ENCODE assay signal across 23 mouse cellular contexts in genomic region chr9:43178172-43178571, GRCm38 (mm10). TPM values are rescaled to one million over a fixed set of nuclear protein-coding genes. Genes with fewer than 3 reads are reported as not detected.
A peak's percentile ranks its signal among the peaks of the same experiment; 100 is the strongest.
DNase-seq lines count a peak whose midpoint lies in the region; ATAC-seq and TF ChIP-seq lines count a peak whose summit lies in the region.
"Had no signal": no experiment of that assay in that cellular context is flagged by ENCODE, and none has a peak within 500 bp of the region (broad histone marks: within the 10 kb centered on the region; RNA-seq: fewer than 3 reads in every experiment).

No protein-coding gene starts in this region.

- H3K27me3 ChIP-seq in heart, adult 2 months (ENCODE audit: control insufficient read depth, insufficient read depth, low read length) = no peaks in the 10 kb centered on the region
- H3K27me3 ChIP-seq in kidney, embryonic 16.5 days (ENCODE audit: insufficient read depth, low read length) = no peaks in the 10 kb centered on the region
- peaks cover 47% of the 10 kb centered on the region for H3K27me3 ChIP-seq in CH12.LX (replicated peaks)
- peaks cover 7 to 27% of the 10 kb centered on the region in 2 experiments; a peak in 3 of 4 replicates for H3K27me3 ChIP-seq in MEL (ENCODE audit: control insufficient read depth in 1 of 2, insufficient read depth in 2 of 2, low read length in 2 of 2)
- H3K27me3 ChIP-seq: lung, embryonic 15.5 days; midbrain, embryonic 12.5 days; neural tube, embryonic 13.5 days had no signal

- no peaks in the 10 kb centered on the region for H3K9me3 ChIP-seq in kidney, embryonic 16.5 days (ENCODE audit: low read length)
- H3K9me3 ChIP-seq in CH12.LX (replicated peaks; ENCODE audit: low read length) (no peaks in the 10 kb centered on the region), MEL (replicated peaks; ENCODE audit: insufficient read depth, low read length) (no peaks in the 10 kb centered on the region)
- H3K9me3 ChIP-seq: forebrain, embryonic 10.5 days; lung, embryonic 15.5 days; midbrain, embryonic 12.5 days; neural tube, embryonic 13.5 days had no signal

- intact Hi-C loops in heart, adult 2 months (cut with DNase I) = no loop called here

- H3K9ac ChIP-seq in heart, adult 2 months (ENCODE audit: low read depth, low read length) = no peak overlapping the region
- no peak overlapping the region for H3K9ac ChIP-seq in kidney, embryonic 16.5 days (replicated peaks; ENCODE audit: low read length)
- H3K9ac ChIP-seq in CH12.LX (ENCODE audit: insufficient read depth, low read depth) (no peak overlapping the region), MEL (ENCODE audit: control insufficient read depth, low read depth, low read length, poor library complexity, severe bottlenecking) (no peak overlapping the region)
- H3K9ac ChIP-seq: lung, embryonic 15.5 days; midbrain, embryonic 12.5 days; neural tube, embryonic 13.5 days had no signal

- H3K4me2 ChIP-seq in kidney, embryonic 16.5 days (replicated peaks; ENCODE audit: low read depth, low read length) = no peak overlapping the region
- no peak overlapping the region for H3K4me2 ChIP-seq in CH12.LX (ENCODE audit: insufficient read depth, low read depth, poor library complexity, severe bottlenecking)
- H3K4me2 ChIP-seq: liver, embryonic 11.5 days; lung, embryonic 15.5 days; midbrain, embryonic 12.5 days; neural tube, embryonic 13.5 days had no signal

- TF ChIP-seq CTCF in heart, adult 2 months (IDR thresholded peaks at IDR 0.05) = peak; percentile 14; the same call in 1 of the 2 replicates
- peak in 1 of 2 experiments; percentile 47; a peak in 2 of 4 replicates for TF ChIP-seq CTCF in CH12.LX (conservative IDR thresholded peaks at IDR 0.05 in 1 of 2, IDR thresholded peaks at IDR 0.05 in 1 of 2; ENCODE audit: low read depth in 2 of 2, low read length in 2 of 2)
- TF ChIP-seq CTCF in MEL (IDR thresholded peaks at IDR 0.05 in 2 of 3, conservative IDR thresholded peaks at IDR 0.05 in 1 of 3; ENCODE audit: control insufficient read depth in 1 of 3, insufficient read depth in 1 of 3, low read depth in 2 of 3, low read length in 3 of 3, poor library complexity in 1 of 3, severe bottlenecking in 1 of 3) = peak in 1 of 3 experiments; percentile 13; a peak in 2 of 6 replicates

- no peak for TF ChIP-seq EP300 in heart, adult 2 months (IDR thresholded peaks at IDR 0.05; ENCODE audit: insufficient read depth, low read depth, low read length)
- TF ChIP-seq EP300 in CH12.LX (IDR thresholded peaks at IDR 0.05; ENCODE audit: low read length) = no peak
- TF ChIP-seq EP300 in MEL (IDR thresholded peaks at IDR 0.05; ENCODE audit: low read depth in 1 of 2, low read length in 2 of 2) = no peak

- no peaks in the 10 kb centered on the region for H3K36me3 ChIP-seq in heart, adult 2 months (ENCODE audit: control insufficient read depth, insufficient read depth, low read length)
- H3K36me3 ChIP-seq in kidney, embryonic 16.5 days (ENCODE audit: insufficient read depth, low read length) = no peaks in the 10 kb centered on the region
- H3K36me3 ChIP-seq in CH12.LX (replicated peaks in 1 of 2; ENCODE audit: control insufficient read depth in 1 of 2, insufficient read depth in 1 of 2, low read length in 1 of 2) = no peaks in the 10 kb centered on the region
- H3K36me3 ChIP-seq in MEL (ENCODE audit: control insufficient read depth in 1 of 2, insufficient read depth in 2 of 2, low read length in 2 of 2) = no peaks in the 10 kb centered on the region
- H3K36me3 ChIP-seq: forebrain, embryonic 10.5 days; lung, embryonic 15.5 days; midbrain, embryonic 12.5 days; neural tube, embryonic 13.5 days had no signal

- dilution Hi-C loops in CH12.LX (cut with MboI; ENCODE audit: extremely low pct_ligation_motif_present, extremely low pct_unique_long_range_greater_than_20kb, low sequenced_read_pairs) = no loop called here

- no peak for ATAC-seq in kidney, embryonic 16.5 days (ENCODE audit: low FRiP score, low TSS enrichment)
- ATAC-seq: Patski had no signal

- TF ChIP-seq POLR2A in heart, adult 2 months (IDR thresholded peaks at IDR 0.05; ENCODE audit: insufficient read depth, low read depth, low read length) = no peak
- TF ChIP-seq POLR2A in CH12.LX (IDR thresholded peaks at IDR 0.05; ENCODE audit: low read depth, low read length) (no peak), MEL (IDR thresholded peaks at IDR 0.05; ENCODE audit: control insufficient read depth in 1 of 2, insufficient read depth in 1 of 2, low read depth in 1 of 2, low read length in 2 of 2, poor library complexity in 1 of 2) (no peak)

- no peak overlapping the region for H3K27ac ChIP-seq in heart, adult 2 months
- H3K27ac ChIP-seq in kidney, embryonic 16.5 days (ENCODE audit: low read length) = no peak overlapping the region
- H3K27ac ChIP-seq in CH12.LX (ENCODE audit: insufficient read depth, low read depth) (no peak overlapping the region), MEL (ENCODE audit: control insufficient read depth, low read depth, low read length) (no peak overlapping the region)
- H3K27ac ChIP-seq: forebrain, embryonic 10.5 days; lung, embryonic 15.5 days; midbrain, embryonic 12.5 days; neural tube, embryonic 13.5 days had no signal

- H3K4me3 ChIP-seq in heart, adult 2 months = no peak overlapping the region
- H3K4me3 ChIP-seq in kidney, embryonic 16.5 days (ENCODE audit: low read length) = no peak overlapping the region
- H3K4me3 ChIP-seq in CH12.LX (replicated peaks in 1 of 3; ENCODE audit: low read depth in 2 of 3, low read length in 2 of 3, poor library complexity in 1 of 3) (no peak overlapping the region), MEL (ENCODE audit: control insufficient read depth in 1 of 2, insufficient read depth in 1 of 2, low read depth in 2 of 2, low read length in 2 of 2) (no peak overlapping the region)
- H3K4me3 ChIP-seq: forebrain, embryonic 10.5 days; lung, embryonic 15.5 days; midbrain, embryonic 12.5 days; neural tube, embryonic 13.5 days had no signal

- no peaks in the 10 kb centered on the region for H3K79me2 ChIP-seq in heart, adult 2 months (replicated peaks; ENCODE audit: control insufficient read depth, insufficient read depth, low read length)
- H3K79me2 ChIP-seq in CH12.LX (replicated peaks; ENCODE audit: control insufficient read depth, extremely low read depth, insufficient read depth, poor library complexity, severe bottlenecking) = no peaks in the 10 kb centered on the region
- H3K79me2 ChIP-seq in MEL (ENCODE audit: control insufficient read depth, insufficient read depth, low read length, poor library complexity) = no peaks in the 10 kb centered on the region

- DNase-seq in heart, adult 2 months = no peak
- no peak for DNase-seq in heart, adult 11 months
- DNase-seq in kidney, postnatal 4 days = peak; percentile 33 to 40
- DNase-seq in CH12.LX (ENCODE audit: extremely low read depth) (no peak), MEL (ENCODE audit: low read depth, low spot score) (no peak)
- DNase-seq in layer of hippocampus, adult 9-11 months = no peak
- DNase-seq: adrenal gland, postnatal 14 days; B cell, adult 2 months; cerebellum, postnatal 10 days; heart, adult 18-20 months; kidney, adult 8-10 months; thymus, postnatal 36 days had no signal

- in situ Hi-C loops in CH12.LX (cut with MboI; ENCODE audit: low pct_ligation_motif_present, low pct_unique_long_range_greater_than_20kb, low sequenced_read_pairs) = no loop called here

- 66% methylated on average over 7 of the region's 7 CpGs for WGBS in heart, adult 2 months
- 62% methylated on average over 7 of the region's 7 CpGs for WGBS in kidney, embryonic 16.5 days

- TF ChIP-seq RAD21 in CH12.LX (IDR thresholded peaks at IDR 0.05; ENCODE audit: low read depth, low read length) (peak; percentile 18), MEL (IDR thresholded peaks at IDR 0.05; ENCODE audit: low read depth, low read length) (peak; percentile 12; the same call in 1 of the 2 replicates)

- H3K4me1 ChIP-seq in heart, adult 2 months (ENCODE audit: control insufficient read depth, insufficient read depth, low read length) = no peaks in the 10 kb centered on the region; the same call in 1 of the 2 replicates
- H3K4me1 ChIP-seq in kidney, embryonic 16.5 days (ENCODE audit: insufficient read depth, low read length) = peaks cover 6% of the 10 kb centered on the region; the same call in 1 of the 2 replicates
- H3K4me1 ChIP-seq in CH12.LX (ENCODE audit: control insufficient read depth in 1 of 2, insufficient read depth in 2 of 2) (no peaks in the 10 kb centered on the region), MEL (ENCODE audit: control insufficient read depth in 1 of 2, insufficient read depth in 2 of 2, low read length in 2 of 2) (no peaks in the 10 kb centered on the region)
- H3K4me1 ChIP-seq: midbrain, embryonic 12.5 days; neural tube, embryonic 13.5 days had no signal

TF ChIP-seq in CH12.LX, 34 proteins besides CTCF, POLR2A, EP300 and RAD21 (continues in another document):
- TF ChIP-seq GABPA (IDR thresholded peaks at IDR 0.05; ENCODE audit: insufficient replicate concordance, low read depth, low read length) (no peak), ETS1 (conservative IDR thresholded peaks at IDR 0.05; ENCODE audit: low read depth, low read length) (no peak), JUN (IDR thresholded peaks at IDR 0.05; ENCODE audit: insufficient read depth, low read depth, low read length) (no peak), ZMIZ1 (IDR thresholded peaks at IDR 0.05; ENCODE audit: low read depth, low read length) (no peak), HCFC1 (IDR thresholded peaks at IDR 0.05; ENCODE audit: low read depth, low read length) (no peak), USF1 (IDR thresholded peaks at IDR 0.05; ENCODE audit: low read depth, low read length) (no peak), BHLHE40 (IDR thresholded peaks at IDR 0.05; ENCODE audit: low read depth, low read length) (no peak)

TF ChIP-seq in MEL, 35 proteins besides CTCF, POLR2A, EP300 and RAD21 (continues in another document):
- TF ChIP-seq SIN3A (IDR thresholded peaks at IDR 0.05; ENCODE audit: low read length) (no peak), TCF12 (IDR thresholded peaks at IDR 0.05; ENCODE audit: low read depth, low read length) (no peak), MXI1 (IDR thresholded peaks at IDR 0.05; ENCODE audit: low read depth, low read length) (no peak), MAFK (IDR thresholded peaks at IDR 0.05; ENCODE audit: borderline replicate concordance, low read depth, low read length) (no peak), GATA1 (IDR thresholded peaks at IDR 0.05; ENCODE audit: low read depth, low read length) (no peak), MYC (IDR thresholded peaks at IDR 0.05; ENCODE audit: low read depth, low read length) (no peak), USF1 (IDR thresholded peaks at IDR 0.05; ENCODE audit: low read depth, low read length) (no peak), NELFE (IDR thresholded peaks at IDR 0.05; ENCODE audit: low read depth, low read length) (no peak), MAX (IDR thresholded peaks at IDR 0.05; ENCODE audit: low read length) (no peak)

RNA-seq across cellular contexts. Expression of gene Pou2f3, which starts 32.0 kb away (rescaled TPM):
- not detected for total RNA-seq in heart, adult 2 months (2021)
- 0.14 and 0.23 TPM in 2 replicates for polyA plus RNA-seq in heart, adult 2 months (2012; rRNA removed)
- polyA plus RNA-seq in kidney, embryonic 16.5 days (2015; fragmentation: Nextera tagmentation; extraction: Ambion mirVana) = 0.15 and 0.18 TPM in 2 replicates
- not detected in 2 replicates for total RNA-seq in CH12.LX (2012; rRNA removed)
- 0.08 and 0.21 TPM in 2 replicates for total RNA-seq in CH12.LX (2014; rRNA removed)
- polyA plus RNA-seq in CH12.LX (2012; ENCODE audit: insufficient read length, low read depth) = 0.41 and 0.49 TPM in 2 replicates
- total RNA-seq in MEL (2012; rRNA removed) = not detected in 2 replicates
- not detected for polyA plus RNA-seq in MEL (2012; ENCODE audit: insufficient read depth in 1 of 2, insufficient read length in 2 of 2, low read depth in 1 of 2, low replicate concordance in 2 of 2, missing spikeins in 1 of 2)
- total RNA-seq: adrenal gland, postnatal 14 days; gastrocnemius, adult 8-10 months; hematopoietic stem cell, adult 5-6 weeks; megakaryocyte progenitor cell, adult 5-6 weeks had no signal
- polyA plus RNA-seq: forebrain, embryonic 10.5 days; limb, embryonic 11.5 days; liver, embryonic 11.5 days; midbrain, embryonic 12.5 days; neural tube, embryonic 13.5 days had no signal

Comparison
In these comparisons a context has a peak if more than half of its experiments do, and no peak if none do; other contexts are left out.
1. DNase-seq: peak in kidney, postnatal 4 days (2 of 2); none in heart, adult 2 months (0 of 2), heart, adult 11 months (single experiment), CH12.LX (single experiment), MEL (single experiment) and layer of hippocampus, adult 9-11 months (single experiment).